Mouse (Mus musculus): ENCODE results near the gene Vamp3. TPM values are rescaled to one million over a fixed set of nuclear protein-coding genes. Genes with fewer than 3 reads are reported as not detected.

Vamp3 gene
- polyA plus RNA-seq, 1 experiment from 2014 or later = 122 TPM

GRCm38 (mm10) chr4:151096334-151097103 lies 38.8 kb upstream of the Vamp3 start:
- H3K27ac ChIP-seq (ENCODE audit: low read length) = no peak overlapping the region
- H3K9me3 ChIP-seq (ENCODE audit: low read length) = no peaks in the 10 kb centered on the region
- ATAC-seq (no peak), DNase-seq (ENCODE audit: low spot score) (no peak)
- no peak overlapping the region for H3K4me2 ChIP-seq (replicated peaks; ENCODE audit: low read depth, low read length)
- H3K36me3 ChIP-seq (ENCODE audit: insufficient read depth, low read length) = no peaks in the 10 kb centered on the region
- no peak overlapping the region for H3K9ac ChIP-seq (replicated peaks; ENCODE audit: low read depth)
- H3K4me1 ChIP-seq (ENCODE audit: insufficient read depth, low read depth, low read length) = no peaks in the 10 kb centered on the region
- H3K27me3 ChIP-seq (replicated peaks; ENCODE audit: insufficient read depth, low read length) = no peaks in the 10 kb centered on the region
- no peak overlapping the region for H3K4me3 ChIP-seq (ENCODE audit: low read depth, low read length)
- 56% methylated on average over 18 of the region's 18 CpGs for WGBS
- TF ChIP-seq EP300 (IDR thresholded peaks at IDR 0.05) (no peak), CTCF (IDR thresholded peaks at IDR 0.05) (no peak)

- Histone ChIP-seq H3K36me3 (ENCODE audit: insufficient read depth, low read length) (no peaks in the 10 kb centered on the region), H3K27me3 (replicated peaks; ENCODE audit: insufficient read depth, low read length) (no peaks in the 10 kb centered on the region), H3K9me3 (ENCODE audit: low read length) (no peaks in the 10 kb centered on the region), H3K4me2 (replicated peaks; ENCODE audit: low read depth, low read length) (no peak overlapping the region), H3K4me3 (ENCODE audit: low read depth, low read length) (no peak overlapping the region), H3K9ac (replicated peaks; ENCODE audit: low read depth) (no peak overlapping the region), H3K27ac (ENCODE audit: low read length) (no peak overlapping the region), H3K4me1 (ENCODE audit: insufficient read depth, low read depth, low read length) (no peaks in the 10 kb centered on the region)
- peak; percentile 59 for TF ChIP-seq CTCF (IDR thresholded peaks at IDR 0.05)
- no peak for TF ChIP-seq EP300 (IDR thresholded peaks at IDR 0.05)
- 36% methylated on average over 2 of the region's 2 CpGs for WGBS
- DNase-seq (ENCODE audit: low spot score) (peak; percentile 24), ATAC-seq (no peak)
These were observed 37.4 kb upstream of the Vamp3 start for GRCm38 (mm10) chr4:151095207-151095606.

- no peaks in the 10 kb centered on the region for H3K27me3 ChIP-seq (replicated peaks; ENCODE audit: insufficient read depth, low read length)
- TF ChIP-seq CTCF (IDR thresholded peaks at IDR 0.05) (no peak), EP300 (IDR thresholded peaks at IDR 0.05) (no peak)
- ATAC-seq (no peak), DNase-seq (ENCODE audit: low spot score) (no peak)
- WGBS = 82% methylated on average over 7 of the region's 7 CpGs
- no peak within 1 kb of the TSS for H3K4me3 ChIP-seq (ENCODE audit: low read depth, low read length)
- no peaks in the 10 kb centered on the region for H3K9me3 ChIP-seq (ENCODE audit: low read length)
- no peak within 1 kb of the TSS for H3K4me2 ChIP-seq (replicated peaks; ENCODE audit: low read depth, low read length)
- no peaks in the 10 kb centered on the region for H3K4me1 ChIP-seq (ENCODE audit: insufficient read depth, low read depth, low read length)
- H3K36me3 ChIP-seq (ENCODE audit: insufficient read depth, low read length) = no peaks in the 10 kb centered on the region
- no peak within 1 kb of the TSS for H3K27ac ChIP-seq (ENCODE audit: low read length)
- no peak within 1 kb of the TSS for H3K9ac ChIP-seq (replicated peaks; ENCODE audit: low read depth)
These were observed 31.5 kb upstream of the Vamp3 start, which contains the start of gene Gm13090 for GRCm38 (mm10) chr4:151089270-151089669. Gene Gm13090, plus strand, starts transcription at chr4:151089570.

GRCm38 (mm10) chr4:151088819-151089218 lies 31.1 kb upstream of the Vamp3 start:
- Histone ChIP-seq H3K27me3 (replicated peaks; ENCODE audit: insufficient read depth, low read length) (no peaks in the 10 kb centered on the region), H3K4me3 (ENCODE audit: low read depth, low read length) (no peak overlapping the region), H3K4me1 (ENCODE audit: insufficient read depth, low read depth, low read length) (no peaks in the 10 kb centered on the region), H3K27ac (ENCODE audit: low read length) (no peak overlapping the region), H3K36me3 (ENCODE audit: insufficient read depth, low read length) (no peaks in the 10 kb centered on the region), H3K9me3 (ENCODE audit: low read length) (no peaks in the 10 kb centered on the region), H3K9ac (replicated peaks; ENCODE audit: low read depth) (no peak overlapping the region), H3K4me2 (replicated peaks; ENCODE audit: low read depth, low read length) (no peak overlapping the region)
- no peak for TF ChIP-seq EP300 (IDR thresholded peaks at IDR 0.05)
- TF ChIP-seq CTCF (IDR thresholded peaks at IDR 0.05) = no peak
- no peak for DNase-seq (ENCODE audit: low spot score)
- WGBS = 90% methylated on average over 14 of the region's 14 CpGs
- ATAC-seq = no peak

- no peaks in the 10 kb centered on the region for H3K4me1 ChIP-seq (ENCODE audit: insufficient read depth, low read depth, low read length)
- no peak overlapping the region for H3K9ac ChIP-seq (replicated peaks; ENCODE audit: low read depth)
- TF ChIP-seq EP300 (IDR thresholded peaks at IDR 0.05) (no peak), CTCF (IDR thresholded peaks at IDR 0.05) (no peak)
- H3K4me3 ChIP-seq (ENCODE audit: low read depth, low read length) = no peak overlapping the region
- no peak overlapping the region for H3K27ac ChIP-seq (ENCODE audit: low read length)
- 95% methylated on average over 1 of the region's 1 CpGs for WGBS
- H3K4me2 ChIP-seq (replicated peaks; ENCODE audit: low read depth, low read length) = no peak overlapping the region
- no peak for DNase-seq (ENCODE audit: low spot score)
- no peak for ATAC-seq
- no peaks in the 10 kb centered on the region for H3K36me3 ChIP-seq (ENCODE audit: insufficient read depth, low read length)
- H3K9me3 ChIP-seq (ENCODE audit: low read length) = no peaks in the 10 kb centered on the region
- no peaks in the 10 kb centered on the region for H3K27me3 ChIP-seq (replicated peaks; ENCODE audit: insufficient read depth, low read length)
These were observed 29.6 kb upstream of the Vamp3 start for GRCm38 (mm10) chr4:151087358-151087757.

DNA sequence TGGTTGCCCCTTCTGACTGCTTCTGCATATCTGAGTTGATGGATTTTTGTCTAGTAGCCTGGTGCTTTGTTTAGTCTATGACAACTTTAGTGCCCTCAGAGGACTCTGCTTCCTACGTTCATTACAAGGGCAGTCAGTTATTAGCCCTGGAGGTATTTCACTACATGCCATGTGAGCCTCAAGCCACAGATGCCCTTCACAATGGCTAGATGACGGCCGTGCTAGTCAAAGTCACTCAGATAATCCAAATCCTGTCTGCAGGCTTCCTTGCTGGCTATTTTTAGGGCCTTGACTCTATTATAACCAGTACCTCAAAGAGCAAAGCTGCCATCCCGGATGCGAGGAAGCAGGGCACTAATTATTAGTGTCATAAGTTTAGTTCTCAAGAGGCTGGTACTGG lies 25.3 kb upstream of the Vamp3 start:
- Histone ChIP-seq H3K27ac (ENCODE audit: low read length) (no peak overlapping the region), H3K9me3 (ENCODE audit: low read length) (no peaks in the 10 kb centered on the region), H3K27me3 (replicated peaks; ENCODE audit: insufficient read depth, low read length) (no peaks in the 10 kb centered on the region), H3K4me2 (replicated peaks; ENCODE audit: low read depth, low read length) (no peak overlapping the region), H3K4me1 (ENCODE audit: insufficient read depth, low read depth, low read length) (no peaks in the 10 kb centered on the region), H3K9ac (replicated peaks; ENCODE audit: low read depth) (no peak overlapping the region), H3K36me3 (ENCODE audit: insufficient read depth, low read length) (no peaks in the 10 kb centered on the region), H3K4me3 (ENCODE audit: low read depth, low read length) (no peak overlapping the region)
- no peak for ATAC-seq
- 74% methylated on average over 5 of the region's 5 CpGs for WGBS
- no peak for DNase-seq (ENCODE audit: low spot score)
- TF ChIP-seq CTCF (IDR thresholded peaks at IDR 0.05) = no peak
- no peak for TF ChIP-seq EP300 (IDR thresholded peaks at IDR 0.05)
